Mouse (Mus musculus) erythroid progenitor cell, adult 5-6 weeks (primary cell): Measurements from ENCODE around the gene Hba-a1. TPM values are rescaled to one million over a fixed set of nuclear protein-coding genes. Genes with fewer than 3 reads are reported as not detected.
"Not testable (repeated sequence)": the region's sequence is repeated elsewhere in the genome, so short reads cannot be mapped to it uniquely, and the experiment has no call there.

Experiments
- ATAC-seq: replicated peaks from 2 replicates; pipeline ENCODE4 v1.8.0; 2016; ENCODE audit warnings: moderate number of reproducible peaks, mild to moderate bottlenecking, moderate TSS enrichment, inconsistent platforms; ENCODE audit not compliant: poor library complexity, low FRiP score, severe bottlenecking
- total RNA-seq, 2 experiments: library from RNA; stranded (forward) in 1 of 2; stranded (reverse) in 1 of 2; fragments of 150-400 nt in 1 of 2; fragments of 186-747, 209-891 nt in 1 of 2; gene quantifications; 2 replicates each; pipeline versions ENCODE4 v1.2.3 to v1.2.4; 2015 to 2017; ENCODE audit warnings: low replicate concordance in 2 of 2

Hba-a1 gene
- total RNA-seq, 2 experiments from 2014 or later, result 12,236 to 47,098 TPM

DNA sequence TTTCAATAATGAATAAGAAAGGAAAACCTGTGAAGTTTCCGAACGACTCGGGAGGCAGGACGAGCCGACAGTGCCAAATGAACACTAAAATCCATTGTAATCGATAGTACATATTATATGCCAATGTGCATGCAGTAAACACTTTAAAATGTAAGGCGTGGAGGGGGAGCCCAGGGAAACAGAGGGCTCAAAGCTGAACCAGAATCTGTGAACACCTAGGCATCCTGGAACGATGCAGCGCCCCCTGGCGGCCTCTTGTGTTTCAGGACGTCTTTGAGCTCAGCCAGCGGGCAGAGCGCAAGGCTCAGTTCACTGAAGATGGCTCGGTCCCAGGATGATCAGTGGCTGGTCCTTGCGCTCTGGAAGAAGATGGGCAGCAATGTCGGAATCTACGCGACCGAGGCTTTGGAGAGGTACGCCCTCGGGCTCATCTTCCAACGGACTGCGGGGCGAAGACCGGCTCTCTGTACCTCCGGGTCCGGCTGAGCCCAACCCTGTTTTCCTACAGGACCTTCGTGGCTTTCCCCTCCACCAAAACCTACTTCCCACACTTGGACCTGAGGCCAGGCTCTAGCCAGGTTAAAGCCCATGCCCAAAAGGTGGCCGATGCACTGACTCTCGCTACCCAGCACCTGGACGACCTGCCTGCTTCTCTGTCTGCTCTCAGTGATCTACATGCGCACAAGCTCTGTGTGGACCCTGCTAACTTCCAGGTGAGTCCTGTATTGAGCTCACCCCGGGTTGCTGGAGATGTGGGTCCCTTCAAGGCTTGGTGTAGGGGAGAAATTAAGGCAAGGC, 3.6 kb downstream of the Hba-a1 start, which contains the start of gene Hbq1b:
Gene Hbq1b (plus strand): TSS at position 271 of the 798 bp plus-strand sequence.
- peak; percentile 23 for ATAC-seq

GRCm38 (mm10) chr11:32287493-32287825, 4.1 kb downstream of the Hba-a1 start:
- ATAC-seq, result no peak

GRCm38 (mm10) chr11:32292819-32293218, 9.5 kb downstream of the Hba-a1 start:
- ATAC-seq, result not testable (repeated sequence)

GRCm38 (mm10) chr11:32293479-32293878, 10.2 kb downstream of the Hba-a1 start:
- ATAC-seq, result peak; percentile 33

- ATAC-seq, result peak; percentile 64
These were observed 12.9 kb downstream of the Hba-a1 start, which contains the start of gene Hba-a2 for GRCm38 (mm10) chr11:32296203-32296602. TSS of gene Hba-a2 (plus strand) at chr11:32296489.

- ATAC-seq, result peak; percentile 13
These were observed 14.1 kb downstream of the Hba-a1 start for GRCm38 (mm10) chr11:32297417-32297816.

GRCm38 (mm10) chr11:32297866-32298531, 14.7 kb downstream of the Hba-a1 start:
- peak; percentile 11 for ATAC-seq

DNA sequence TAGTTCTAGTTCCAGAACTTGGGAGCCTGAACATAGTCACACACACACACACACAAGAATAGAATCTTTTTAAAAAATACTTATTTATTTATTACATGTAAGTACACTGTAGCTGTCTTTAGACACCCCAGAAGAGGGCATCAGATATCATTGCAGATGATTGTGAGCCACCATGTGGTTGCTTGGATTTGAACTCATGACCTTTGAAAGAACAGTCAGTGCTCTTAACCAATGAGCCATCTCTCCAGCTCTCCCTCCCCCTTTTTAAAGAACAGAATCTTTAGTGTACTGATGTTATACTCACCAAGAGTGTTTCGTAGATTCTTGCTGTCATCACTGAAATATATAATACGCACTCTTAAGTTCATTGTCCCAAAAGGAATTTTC, 15.2 kb downstream of the Hba-a1 start:
- no peak for ATAC-seq

DNA sequence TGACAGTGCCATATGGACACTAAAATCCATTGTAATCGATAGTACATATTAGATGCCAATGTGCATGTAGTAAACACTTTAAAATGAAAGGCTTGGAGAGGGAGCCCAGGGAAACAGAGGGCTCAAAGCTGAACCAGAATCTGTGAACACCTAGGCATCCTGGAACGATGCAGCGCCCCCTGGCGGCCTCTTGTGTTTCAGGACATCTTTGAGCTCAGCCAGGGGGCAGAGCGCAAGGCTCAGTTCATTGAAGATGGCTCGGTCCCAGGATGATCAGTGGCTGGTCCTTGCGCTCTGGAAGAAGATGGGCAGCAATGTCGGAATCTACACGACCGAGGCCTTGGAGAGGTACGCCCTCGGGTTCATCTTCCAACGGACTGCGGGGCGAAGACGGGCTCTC, 16.6 kb downstream of the Hba-a1 start, which contains the start of gene Hbq1a:
Gene Hbq1a (plus strand): TSS at position 205 of the 400 bp plus-strand sequence.
- ATAC-seq, result peak; percentile 26

DNA sequence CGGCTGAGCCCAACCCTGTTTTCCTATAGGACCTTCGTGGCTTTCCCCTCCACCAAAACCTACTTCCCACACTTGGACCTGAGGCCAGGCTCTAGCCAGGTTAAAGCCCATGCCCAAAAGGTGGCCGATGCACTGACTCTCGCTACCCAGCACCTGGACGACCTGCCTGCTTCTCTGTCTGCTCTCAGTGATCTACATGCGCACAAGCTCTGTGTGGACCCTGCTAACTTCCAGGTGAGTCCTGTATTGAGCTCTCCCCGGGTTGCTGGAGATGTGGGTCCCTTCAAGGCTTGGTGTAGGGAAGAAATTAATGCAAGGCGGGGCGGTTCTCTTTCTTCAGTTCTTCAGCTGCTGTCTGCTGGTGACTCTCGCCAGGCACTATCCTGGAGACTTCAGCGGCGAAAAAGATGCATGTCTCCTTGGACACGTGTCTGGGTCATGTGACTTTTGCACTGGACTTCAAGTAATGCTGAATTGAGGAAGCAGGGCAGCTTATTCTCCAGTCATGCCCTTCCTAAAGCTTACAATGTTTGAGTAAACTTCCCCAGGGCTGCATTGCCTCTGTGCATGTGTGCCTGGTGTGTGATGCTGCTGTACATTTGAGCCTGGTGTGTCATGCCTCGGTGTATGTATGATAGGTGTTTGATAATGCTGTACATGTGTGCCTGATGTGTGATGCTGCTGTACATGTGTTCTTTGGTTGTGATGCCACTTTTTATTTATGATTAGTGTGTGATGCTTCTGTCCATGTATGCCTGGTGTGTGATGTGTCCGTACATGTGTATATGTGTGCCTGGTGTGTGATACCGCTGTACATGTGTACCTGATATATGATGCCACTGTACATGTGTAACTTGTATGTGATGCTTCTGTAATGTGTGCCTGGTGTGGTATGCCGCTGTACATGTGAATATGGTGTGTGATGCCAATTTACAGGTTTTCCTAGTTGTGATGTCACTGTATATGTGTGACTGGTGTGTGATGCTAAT, 17.3 kb downstream of the Hba-a1 start:
- no peak for ATAC-seq

DNA sequence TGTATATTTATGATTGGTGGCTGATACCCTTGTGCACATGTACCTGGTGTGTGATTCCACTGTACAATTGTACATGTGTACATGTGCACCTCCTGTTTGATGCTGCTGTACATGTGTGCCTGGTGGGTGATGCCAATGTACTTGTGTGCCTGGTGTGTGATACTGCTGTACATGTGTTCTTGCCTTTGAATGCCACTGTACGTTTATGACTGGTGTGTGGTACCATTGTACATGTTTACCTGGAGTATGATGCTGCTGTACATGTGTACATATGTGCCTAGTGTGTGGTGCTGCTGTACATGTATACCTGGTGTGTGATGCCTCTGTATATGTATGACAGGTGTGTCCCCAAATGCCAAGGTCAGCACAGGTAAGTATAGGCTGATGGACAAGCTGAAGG, 18.2 kb downstream of the Hba-a1 start:
- no peak for ATAC-seq

DNA sequence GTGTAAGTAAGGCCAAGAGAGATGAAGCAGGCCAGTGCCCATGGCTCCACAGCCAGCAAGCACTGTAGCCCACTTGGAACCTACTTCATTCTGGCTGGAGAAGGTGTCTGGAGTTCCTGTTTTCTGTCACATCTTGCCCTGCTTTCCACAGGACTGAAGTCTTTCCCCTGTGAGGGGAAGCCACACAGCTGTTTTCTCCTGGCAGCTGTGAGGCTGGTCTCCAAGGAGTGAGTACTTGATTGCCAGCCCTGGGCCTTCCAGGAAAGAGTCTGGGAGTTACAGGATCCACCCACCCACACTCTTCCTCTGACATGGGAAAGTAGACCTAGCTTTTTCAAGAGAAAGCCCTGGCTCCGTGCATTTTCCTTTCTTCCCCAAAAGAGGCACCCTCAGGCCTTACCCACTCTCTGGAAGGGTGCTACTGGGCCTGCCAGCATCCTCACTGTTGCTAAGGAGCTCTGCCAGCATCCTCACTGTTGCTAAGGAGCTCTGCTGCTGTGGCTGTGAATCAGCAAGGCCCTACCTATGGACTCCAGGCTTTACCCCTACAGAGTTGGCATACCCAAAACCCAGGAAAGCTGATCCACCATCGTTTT, 19.6 kb downstream of the Hba-a1 start:
- ATAC-seq, result no peak

DNA sequence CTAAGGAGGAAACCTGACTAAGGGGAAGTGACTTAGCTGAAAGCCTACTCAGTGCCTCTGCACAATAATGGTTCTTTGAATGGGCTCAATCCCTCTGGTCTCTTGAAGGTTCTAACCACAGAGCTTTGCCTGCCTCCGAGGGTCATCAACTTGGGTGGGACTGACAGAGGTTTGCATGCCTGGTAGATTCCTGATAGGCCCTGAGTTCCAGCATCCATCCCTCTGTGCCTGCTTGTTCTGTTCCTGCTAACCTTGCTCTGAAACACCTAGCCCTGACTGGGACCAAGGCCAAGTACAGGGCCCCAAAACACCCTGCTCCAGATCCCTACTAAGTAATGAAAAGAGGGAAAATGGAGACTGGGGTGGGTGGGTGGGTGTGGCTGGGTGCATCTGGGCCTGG, 20.1 kb downstream of the Hba-a1 start:
- no peak for ATAC-seq

DNA sequence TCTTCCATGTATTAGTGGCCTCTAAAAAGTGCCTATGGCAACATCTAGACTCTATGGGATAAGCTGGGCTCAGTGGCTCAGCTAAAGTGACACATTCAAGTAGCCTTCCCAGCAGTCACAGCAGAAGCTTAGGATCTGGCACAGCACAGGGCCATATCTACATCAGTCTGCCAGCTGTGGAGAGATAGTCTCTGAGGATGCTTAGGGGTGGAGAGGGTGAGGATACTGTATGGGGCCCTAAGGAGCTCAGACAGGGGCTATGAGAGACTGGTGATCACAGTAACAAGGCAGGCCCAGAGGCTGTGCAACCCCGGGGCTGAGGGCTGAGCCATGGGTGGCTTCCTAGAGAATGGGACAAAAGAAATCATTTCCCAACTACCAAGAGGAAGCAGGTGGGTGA, 23.7 kb downstream of the Hba-a1 start:
- no peak for ATAC-seq

- ATAC-seq, result no peak
These were observed 26.1 kb downstream of the Hba-a1 start for GRCm38 (mm10) chr11:32309446-32309845.

GRCm38 (mm10) chr11:32309928-32310327, 26.6 kb downstream of the Hba-a1 start:
- ATAC-seq, result no peak

DNA sequence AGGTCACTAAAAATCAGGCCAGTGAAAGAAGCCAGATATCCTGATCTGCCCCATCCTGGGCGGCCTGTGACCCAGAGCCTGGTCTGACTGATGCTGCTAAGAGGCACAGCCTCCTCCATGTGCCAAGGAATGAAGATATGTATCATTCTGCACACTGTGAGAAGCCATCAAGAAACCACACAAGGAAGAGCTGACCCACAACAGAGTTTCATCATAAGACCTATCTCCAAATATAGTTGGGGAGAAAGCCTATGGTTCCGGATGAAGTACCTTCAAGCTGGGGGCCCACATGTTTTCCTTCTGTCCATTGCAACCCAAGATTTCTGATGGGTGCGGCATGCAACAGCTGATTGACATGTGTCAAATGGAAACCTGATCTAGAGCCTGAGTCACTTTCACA, 32.7 kb downstream of the Hba-a1 start:
- no peak for ATAC-seq

DNA sequence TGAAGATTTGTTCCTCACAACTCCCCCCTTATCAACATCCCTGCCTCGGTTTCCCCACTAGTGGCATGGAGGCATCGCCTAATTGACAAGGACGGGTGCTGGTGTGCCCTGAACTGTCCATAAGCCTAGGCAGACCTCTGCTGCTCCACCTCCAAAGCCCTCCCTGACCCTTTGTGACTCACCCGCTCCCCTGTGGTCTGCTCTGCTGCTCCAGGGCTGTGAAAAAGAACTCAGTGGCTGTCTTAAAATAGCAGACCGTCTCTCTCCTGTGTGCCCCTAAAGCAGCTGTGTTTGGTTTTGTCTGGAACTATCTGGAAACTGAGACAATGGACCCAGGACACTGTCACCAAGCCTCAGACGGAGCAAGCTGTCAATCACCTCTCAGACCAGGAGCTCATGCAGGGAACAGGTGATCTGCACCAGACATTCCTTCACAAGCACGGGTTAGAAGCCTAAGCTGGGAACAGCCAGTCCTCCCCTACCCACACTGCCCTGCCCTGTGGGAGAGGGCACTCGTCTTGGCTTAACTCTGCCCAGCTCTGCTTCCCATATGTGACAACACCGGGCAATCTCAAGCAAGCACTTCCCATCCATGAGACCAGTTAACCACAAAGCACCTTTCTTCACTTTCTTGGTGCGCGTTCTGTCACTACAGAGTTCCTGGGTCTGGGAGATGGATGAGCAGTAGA, 37.3 kb downstream of the Hba-a1 start:
- ATAC-seq, result peak; percentile 10; the same call in 1 of the 2 replicates

DNA sequence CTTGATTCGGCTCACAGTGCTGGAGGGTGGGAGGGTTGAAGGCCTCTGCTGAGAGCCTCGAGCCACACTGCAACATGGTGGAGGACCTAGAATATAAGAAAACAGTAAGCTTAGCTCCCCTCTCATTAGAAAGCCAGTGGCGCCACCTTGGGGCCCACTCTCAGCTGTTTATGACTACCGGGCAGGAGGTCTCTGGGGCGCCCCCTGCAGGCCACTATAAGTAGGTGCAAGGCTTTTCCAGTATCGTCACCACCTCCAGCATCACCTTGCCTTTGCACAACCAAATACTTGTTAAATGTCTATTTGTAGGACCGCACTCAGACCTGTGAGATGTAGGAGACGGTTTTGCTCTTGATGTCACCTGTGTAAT, 37.9 kb downstream of the Hba-a1 start:
- ATAC-seq, result peak; percentile 82
